Mouse (Mus musculus) lung, embryonic 15.5 days (tissue): ENCODE data around the gene Gm4567. TPM values are rescaled to one million over a fixed set of nuclear protein-coding genes. Genes with fewer than 3 reads are reported as not detected.
"Not testable (repeated sequence)": the region's sequence is repeated elsewhere in the genome, so short reads cannot be mapped to it uniquely, and the experiment has no call there.

Experiments used
- ATAC-seq: fragments of 200-750 bp; cut with Nextera tagmentation; 2 replicates; pipeline ENCODE4 v1.8.0; 2017; ENCODE audit warnings: moderate number of reproducible peaks, borderline replicate concordance; ENCODE audit not compliant: low FRiP score, low TSS enrichment; ENCODE audit errors: extremely low read depth
- H3K27ac ChIP-seq: fragments of 300-500 bp; sonication (generic); 2 replicates; pipeline ENCODE4 v1.5.1; 2015; ENCODE audit warnings: moderate library complexity, mild to moderate bottlenecking, inconsistent platforms
- H3K27me3 ChIP-seq: fragments of 300-500 bp; sonication (generic); 2 replicates; pipeline ENCODE4 v1.6.1; 2015; ENCODE audit warnings: inconsistent platforms
- H3K36me3 ChIP-seq: fragments of 300-500 bp; sonication (generic); 2 replicates; pipeline ENCODE4 v1.6.1; 2015; ENCODE audit warnings: inconsistent platforms
- H3K4me1 ChIP-seq: fragments of 300-500 bp; sonication (generic); 2 replicates; pipeline ENCODE4 v1.6.1; 2015; ENCODE audit warnings: inconsistent platforms
- H3K4me2 ChIP-seq: fragments of 300-500 bp; sonication (generic); 2 replicates; pipeline ENCODE4 v1.6.1; 2015; ENCODE audit warnings: inconsistent platforms, mild to moderate bottlenecking, moderate library complexity
- H3K4me3 ChIP-seq: fragments of 300-500 bp; sonication (generic); 2 replicates; pipeline ENCODE4 v1.5.1; 2015; ENCODE audit warnings: mild to moderate bottlenecking, inconsistent platforms
- H3K9ac ChIP-seq: fragments of 300-500 bp; sonication (generic); 2 replicates; pipeline ENCODE4 v1.6.1; 2015; ENCODE audit warnings: inconsistent platforms
- H3K9me3 ChIP-seq: fragments of 300-500 bp; sonication (generic); 2 replicates; pipeline ENCODE4 v1.6.1; 2016; ENCODE audit warnings: inconsistent platforms
- WGBS: fragments of 180-500 bp; shearing (Covaris S2); methylation state at CpG from one replicate; pipeline ENCODE4 v1.1.7; 2015; 5-methylcytosine and 5-hydroxymethylcytosine counted together
- polyA plus RNA-seq: library from polyadenylated mRNA; unstranded; fragments of >200 nt; fragmentation: Nextera tagmentation; extraction: Ambion mirVana; gene quantifications from 2 replicates; pipeline ENCODE4 v1.2.1, GENCODE M21; 2015

Gene Gm4567
- not detected in 2 replicates for polyA plus RNA-seq

DNA sequence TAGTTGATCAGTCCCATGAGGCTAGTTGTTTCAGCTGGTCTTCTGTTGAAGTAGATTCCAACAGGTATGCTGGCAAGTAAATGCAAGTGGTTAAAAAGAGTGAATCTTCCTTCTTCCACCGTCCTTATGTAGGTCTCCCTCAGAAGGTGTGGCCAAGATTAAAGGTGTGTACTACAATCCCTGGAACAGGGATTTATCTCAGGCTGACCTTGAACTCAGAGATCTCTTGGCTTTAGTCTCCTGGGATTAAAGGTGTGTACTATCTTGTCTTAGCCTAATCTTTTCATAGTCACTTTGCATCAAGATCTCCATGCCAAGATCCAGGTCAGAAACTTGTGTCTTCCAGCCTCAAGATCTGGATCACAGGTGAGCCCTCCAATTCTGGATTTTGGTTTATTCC lies at the start of gene Gm4567:
Gene Gm4567 (minus strand): TSS at position 101 of the 400 bp plus-strand sequence.
- ATAC-seq, H3K4me2 ChIP-seq, H3K27me3 ChIP-seq, H3K9ac ChIP-seq, H3K27ac ChIP-seq, H3K4me3 ChIP-seq, H3K36me3 ChIP-seq, H3K4me1 ChIP-seq, H3K9me3 ChIP-seq: not testable (repeated sequence)
- WGBS, result no CpG with 5 or more reads among the region's 1 CpGs

DNA sequence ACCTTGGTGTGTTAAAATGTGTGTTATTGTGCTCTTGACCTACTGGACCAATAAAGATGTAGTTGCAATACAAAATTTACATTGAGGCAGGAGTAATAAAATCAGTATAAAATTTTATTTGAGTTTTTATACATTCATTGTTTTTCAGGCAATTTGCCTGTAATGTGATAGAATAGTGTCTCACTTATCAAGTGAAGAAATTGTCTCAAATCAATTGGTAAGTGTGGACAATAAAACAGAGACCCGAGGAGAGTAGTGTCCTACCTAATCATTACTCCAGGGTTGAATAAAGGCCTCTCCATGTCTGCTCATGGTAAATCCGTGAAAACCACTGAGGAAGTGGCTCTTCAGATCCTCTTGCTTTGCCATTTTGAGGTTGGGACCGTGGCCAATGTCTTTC lies 41.9 kb upstream of the Gm4567 start, which contains the start of gene Vmn1r157:
Gene Vmn1r157 (plus strand): TSS at position 301 of the 400 bp plus-strand sequence.
- H3K4me2 ChIP-seq, H3K4me1 ChIP-seq, H3K27me3 ChIP-seq, H3K9ac ChIP-seq, H3K27ac ChIP-seq, ATAC-seq, H3K36me3 ChIP-seq, H3K9me3 ChIP-seq, H3K4me3 ChIP-seq: not testable (repeated sequence)
- WGBS, result 18% methylated on average over 2 of the region's 3 CpGs

DNA sequence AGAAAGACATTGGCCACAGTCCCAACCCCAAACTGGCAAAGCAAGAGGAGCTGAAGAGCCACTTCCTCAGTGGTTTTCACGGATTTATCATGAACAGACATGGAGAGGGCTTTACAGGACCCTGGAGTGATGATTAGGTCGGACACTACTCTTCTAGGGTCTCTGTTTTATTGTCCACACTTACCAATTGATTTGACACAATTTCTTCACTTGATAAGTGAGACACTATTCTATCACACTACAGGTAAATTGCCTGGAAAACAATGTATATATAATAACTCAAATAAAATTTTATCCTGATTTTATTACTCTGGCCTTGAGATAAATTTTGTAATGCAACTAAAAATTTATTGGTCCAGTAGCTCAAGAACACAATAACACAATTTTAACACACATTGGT lies 27.3 kb downstream of the Gm4567 start, which contains the start of gene Gm8693:
Gene Gm8693 (minus strand): TSS at position 101 of the 400 bp plus-strand sequence.
- H3K9ac ChIP-seq, H3K27ac ChIP-seq, H3K36me3 ChIP-seq, H3K9me3 ChIP-seq, H3K4me1 ChIP-seq, H3K4me2 ChIP-seq, H3K27me3 ChIP-seq, ATAC-seq, H3K4me3 ChIP-seq: not testable (repeated sequence)
- no CpG with 5 or more reads among the region's 2 CpGs for whole genome bisulfite sequencing

Other genes starting within 250 kb of the Gm4567 start
- not detected in 2 replicates for gene Vmn1r151, start 220.0 kb downstream of the Gm4567 start, polyA plus RNA-seq
- not detected in 2 replicates for gene Vmn1r152, start 196.7 kb downstream of the Gm4567 start, polyA plus RNA-seq
- not detected in 2 replicates for gene Gm8677, start 184.8 kb downstream of the Gm4567 start, polyA plus RNA-seq
- not detected in 2 replicates for gene Gm4201, start 154.4 kb downstream of the Gm4567 start, polyA plus RNA-seq
- gene Gm4565, start 131.6 kb downstream of the Gm4567 start, polyA plus RNA-seq, result not detected in 2 replicates
- gene Vmn1r155, start 61.7 kb downstream of the Gm4567 start, polyA plus RNA-seq, result not detected in 2 replicates
- gene Gm8693, start 27.4 kb downstream of the Gm4567 start, polyA plus RNA-seq, result not detected in 2 replicates
- not detected in 2 replicates for gene Vmn1r157, start 42.0 kb upstream of the Gm4567 start, polyA plus RNA-seq
- not detected in 2 replicates for gene Vmn1r158, start 71.1 kb upstream of the Gm4567 start, polyA plus RNA-seq
- gene Vmn1r159, start 123.9 kb upstream of the Gm4567 start, polyA plus RNA-seq, result not detected in 2 replicates
- gene Vmn1r160, start 151.5 kb upstream of the Gm4567 start, polyA plus RNA-seq, result not detected in 2 replicates